Mouse (Mus musculus): ENCODE results near the gene B3galt4. TPM values are rescaled to one million over a fixed set of nuclear protein-coding genes. Genes with fewer than 3 reads are reported as not detected.

The B3galt4 gene
- polyA plus RNA-seq, 1 experiment from 2014 or later, result 5.5 TPM

DNA sequence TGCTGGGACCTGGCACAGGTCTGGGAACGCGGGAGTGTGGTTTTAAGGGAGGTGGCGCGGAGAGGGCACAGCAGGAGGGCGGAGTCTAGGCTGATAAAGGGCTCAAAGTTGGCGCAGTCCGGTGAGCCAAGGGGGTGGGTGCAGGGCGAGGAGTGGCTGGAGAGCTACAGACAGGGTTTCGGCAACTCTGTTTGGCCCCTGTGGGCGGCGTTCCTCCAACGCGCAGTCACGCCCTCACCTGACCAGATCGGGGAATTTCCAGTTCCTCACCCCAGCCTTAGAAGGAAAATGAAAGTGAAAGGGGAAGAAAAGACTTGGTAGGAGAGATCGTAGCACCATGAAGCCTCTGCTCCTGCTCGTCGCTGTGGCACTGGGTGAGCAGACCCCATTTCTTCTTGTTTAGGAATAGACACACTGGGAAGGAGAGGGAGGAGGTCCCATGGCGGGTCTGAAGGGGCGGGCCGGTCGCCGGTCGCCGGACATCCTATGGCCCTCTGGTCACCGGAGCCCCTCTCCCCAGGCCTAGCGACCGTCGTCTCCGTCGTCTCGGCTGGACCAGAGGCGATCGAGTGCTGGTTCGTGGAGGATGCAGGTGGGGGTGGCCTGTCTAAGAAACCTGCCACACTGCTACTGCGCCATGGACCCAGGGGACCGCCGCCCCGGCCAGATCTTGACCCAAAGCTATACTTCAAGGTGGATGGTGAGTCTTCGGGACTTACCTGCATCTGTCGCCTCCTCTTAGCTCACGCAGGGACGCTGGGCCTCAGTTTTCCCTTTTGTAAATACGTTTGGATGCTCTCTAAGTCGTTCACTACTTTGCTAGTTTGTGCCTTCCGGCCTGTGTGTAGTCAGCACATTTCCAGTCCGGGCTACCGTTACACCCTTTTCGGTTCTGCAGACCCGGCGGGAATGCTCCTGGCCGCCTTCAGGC is 31.7 kb downstream of the B3galt4 start:
- peak; percentile 35 for ATAC-seq (ENCODE audit: low read depth)
- Histone ChIP-seq H3K36me3 (ENCODE audit: control insufficient read depth, insufficient read depth, low read length) (peaks cover 11% of the 10 kb centered on the region), H3K4me2 (ENCODE audit: low read depth, low read length) (peak overlapping the region; percentile 98), H3K4me3 (ENCODE audit: low read length) (peak overlapping the region; percentile 84), H3K9ac (ENCODE audit: low read length) (peak overlapping the region; percentile 88), H3K9me3 (ENCODE audit: control insufficient read depth, low read length) (no peaks in the 10 kb centered on the region), H3K4me1 (replicated peaks; ENCODE audit: control insufficient read depth, insufficient read depth, low read length) (peaks cover 24% of the 10 kb centered on the region), H3K27ac (ENCODE audit: low read length) (peak overlapping the region; percentile 88), H3K27me3 (ENCODE audit: control insufficient read depth, insufficient read depth, low read depth, low read length) (no peaks in the 10 kb centered on the region)
- 0% methylated on average over 52 of the region's 52 CpGs for WGBS

DNA sequence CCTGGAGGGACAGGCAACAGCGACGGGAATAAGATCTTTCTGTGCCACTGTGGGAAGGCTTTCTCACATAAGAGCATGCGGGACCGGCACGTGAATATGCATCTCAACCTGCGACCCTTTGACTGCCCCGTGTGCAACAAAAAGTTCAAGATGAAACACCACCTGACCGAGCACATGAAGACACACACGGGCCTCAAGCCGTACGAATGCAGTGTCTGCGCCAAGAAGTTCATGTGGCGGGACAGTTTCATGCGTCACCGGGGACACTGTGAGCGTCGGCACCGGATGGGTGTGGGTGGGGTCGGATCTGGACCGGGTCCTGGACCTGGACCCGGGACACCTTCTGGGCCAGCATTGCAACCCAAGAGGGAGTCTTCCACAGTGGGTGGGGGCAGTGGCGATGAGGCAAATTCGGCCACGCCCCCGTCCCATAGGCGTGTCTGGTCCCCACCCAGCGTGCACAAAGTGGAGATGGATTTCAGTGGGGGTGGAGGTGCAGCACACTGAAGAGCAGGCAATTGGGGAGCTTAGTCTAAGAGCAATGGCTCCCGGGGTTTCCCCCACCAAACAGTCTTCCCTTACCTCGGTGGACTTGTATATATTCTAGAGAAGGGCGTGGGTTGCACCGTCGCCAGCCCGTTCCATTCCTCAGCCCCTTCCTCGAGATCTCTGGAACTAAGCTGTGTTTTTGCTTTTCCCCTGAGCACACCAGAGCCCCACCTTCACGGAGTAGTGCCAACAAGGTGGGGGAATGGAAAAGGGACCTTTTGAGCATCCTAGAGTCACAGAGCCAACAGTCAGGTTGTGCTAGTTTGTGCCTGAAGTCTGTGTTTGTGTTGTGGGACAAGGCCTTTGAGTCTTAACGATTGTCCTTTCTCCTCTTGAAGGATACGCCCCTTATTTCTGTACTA is 32.7 kb downstream of the B3galt4 start:
- ATAC-seq (ENCODE audit: low read depth), result no peak
- Histone ChIP-seq H3K27ac (ENCODE audit: low read length) (peak overlapping the region; percentile 88), H3K9ac (ENCODE audit: low read length) (peak overlapping the region; percentile 88), H3K36me3 (ENCODE audit: control insufficient read depth, insufficient read depth, low read length) (peaks cover 19% of the 10 kb centered on the region), H3K4me2 (ENCODE audit: low read depth, low read length) (peak overlapping the region; percentile 98), H3K27me3 (ENCODE audit: control insufficient read depth, insufficient read depth, low read depth, low read length) (no peaks in the 10 kb centered on the region), H3K4me3 (ENCODE audit: low read length) (peak overlapping the region; percentile 84), H3K9me3 (ENCODE audit: control insufficient read depth, low read length) (no peaks in the 10 kb centered on the region), H3K4me1 (replicated peaks; ENCODE audit: control insufficient read depth, insufficient read depth, low read length) (peaks cover 24% of the 10 kb centered on the region)
- WGBS, result 56% methylated on average over 37 of the region's 37 CpGs

DNA sequence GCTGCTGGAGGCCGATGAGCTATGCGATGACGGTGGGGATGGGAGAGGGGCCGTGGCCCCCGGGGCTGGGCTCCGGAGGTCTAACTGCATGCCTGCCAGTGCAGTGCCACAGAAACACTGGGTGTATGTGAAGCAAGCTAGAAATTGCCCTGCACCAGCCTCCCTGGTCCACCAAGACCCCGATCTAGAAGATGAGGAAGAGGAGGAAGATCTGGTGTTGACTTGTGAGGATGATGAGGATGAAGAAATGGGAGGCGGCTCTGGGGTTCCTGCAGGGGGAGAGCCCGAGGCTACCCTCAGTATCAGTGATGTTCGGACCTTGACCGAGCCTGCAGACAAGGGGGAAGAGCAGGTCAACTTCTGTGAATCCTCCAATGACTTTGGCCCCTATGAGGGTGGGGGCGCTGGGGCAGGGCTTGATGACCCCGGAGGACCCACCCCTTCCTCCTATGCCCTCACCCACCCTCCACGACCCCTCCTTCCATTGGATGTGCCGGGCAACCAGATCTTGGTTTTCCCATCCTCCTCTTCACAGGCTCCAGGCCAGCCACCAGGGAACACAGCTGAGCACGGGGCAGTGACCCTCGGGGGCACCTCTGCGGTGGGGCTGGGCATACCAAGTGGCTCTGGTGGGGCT is 33.5 kb downstream of the B3galt4 start:
- no peak overlapping the region for H3K9ac ChIP-seq (ENCODE audit: low read length)
- peaks cover 25% of the 10 kb centered on the region for H3K36me3 ChIP-seq (ENCODE audit: control insufficient read depth, insufficient read depth, low read length)
- ATAC-seq (ENCODE audit: low read depth), result no peak
- H3K27me3 ChIP-seq (ENCODE audit: control insufficient read depth, insufficient read depth, low read depth, low read length), result no peaks in the 10 kb centered on the region
- peaks cover 24% of the 10 kb centered on the region for H3K4me1 ChIP-seq (replicated peaks; ENCODE audit: control insufficient read depth, insufficient read depth, low read length)
- H3K9me3 ChIP-seq (ENCODE audit: control insufficient read depth, low read length), result no peaks in the 10 kb centered on the region
- H3K4me3 ChIP-seq (ENCODE audit: low read length), result no peak overlapping the region
- H3K27ac ChIP-seq (ENCODE audit: low read length), result no peak overlapping the region
- H3K4me2 ChIP-seq (ENCODE audit: low read depth, low read length), result no peak overlapping the region
- WGBS, result 82% methylated on average over 18 of the region's 18 CpGs

DNA sequence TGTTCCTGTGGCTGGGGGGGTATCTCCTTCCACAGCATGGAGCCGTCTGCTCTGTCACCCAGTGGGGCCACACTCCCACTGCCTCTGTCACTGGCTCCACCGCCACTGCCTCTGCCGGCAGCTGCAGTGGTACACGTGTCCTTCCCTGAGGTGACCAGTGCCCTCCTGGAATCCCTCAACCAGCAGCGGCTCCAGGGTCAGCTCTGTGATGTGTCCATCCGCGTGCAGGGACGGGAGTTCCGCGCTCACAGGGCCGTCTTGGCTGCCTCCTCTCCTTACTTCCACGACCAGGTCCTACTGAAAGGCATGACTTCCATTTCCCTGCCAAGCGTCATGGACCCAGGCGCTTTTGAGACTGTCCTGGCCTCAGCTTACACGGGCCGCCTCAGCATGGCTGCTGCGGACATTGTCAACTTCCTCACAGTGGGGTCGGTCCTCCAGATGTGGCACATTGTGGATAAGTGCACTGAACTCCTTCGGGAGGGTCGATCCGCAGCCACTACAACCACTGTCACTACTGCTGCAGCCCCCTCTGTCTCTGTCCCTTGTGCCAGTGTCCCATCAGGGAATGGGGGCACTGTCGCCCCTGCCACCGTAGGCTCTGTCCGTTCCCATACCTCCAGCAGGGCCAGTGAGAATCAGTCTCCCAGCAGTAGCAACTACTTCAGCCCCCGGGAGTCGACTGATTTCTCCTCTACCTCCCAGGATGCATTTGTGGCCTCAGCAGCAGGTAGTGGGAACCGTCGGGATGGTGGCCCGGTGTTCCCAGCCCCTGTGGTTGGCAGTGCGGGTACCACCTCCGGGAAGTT is 34.2 kb downstream of the B3galt4 start:
- Histone ChIP-seq H3K4me1 (replicated peaks; ENCODE audit: control insufficient read depth, insufficient read depth, low read length) (peaks cover 24% of the 10 kb centered on the region), H3K4me2 (ENCODE audit: low read depth, low read length) (peak overlapping the region; percentile 73), H3K9ac (ENCODE audit: low read length) (peak overlapping the region; percentile 70), H3K36me3 (ENCODE audit: control insufficient read depth, insufficient read depth, low read length) (peaks cover 28% of the 10 kb centered on the region), H3K9me3 (ENCODE audit: control insufficient read depth, low read length) (no peaks in the 10 kb centered on the region), H3K27me3 (ENCODE audit: control insufficient read depth, insufficient read depth, low read depth, low read length) (no peaks in the 10 kb centered on the region), H3K27ac (ENCODE audit: low read length) (no peak overlapping the region), H3K4me3 (ENCODE audit: low read length) (peak overlapping the region; percentile 65)
- no peak for ATAC-seq (ENCODE audit: low read depth)
- WGBS, result 67% methylated on average over 31 of the region's 31 CpGs

DNA sequence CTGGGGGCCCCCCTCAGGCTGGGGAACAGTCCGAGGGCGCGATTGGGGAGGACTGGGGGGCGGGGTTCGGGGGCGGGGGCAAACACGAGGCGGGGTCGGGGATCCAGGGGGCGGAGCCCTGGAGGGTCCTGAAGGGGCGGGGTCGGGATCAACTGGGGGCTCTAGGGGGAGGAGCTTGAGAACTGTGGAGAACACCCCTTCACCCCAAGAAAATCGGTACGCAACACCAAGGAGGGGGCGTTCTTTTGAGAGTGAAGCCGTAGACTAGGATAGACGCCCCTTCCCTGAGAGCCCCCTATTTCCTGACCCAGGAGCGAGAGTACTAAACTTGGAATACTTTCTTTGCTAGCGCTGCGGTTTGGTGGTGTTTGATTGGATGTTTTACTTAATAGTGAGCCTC is 35.0 kb downstream of the B3galt4 start:
- Histone ChIP-seq H3K36me3 (ENCODE audit: control insufficient read depth, insufficient read depth, low read length) (peaks cover 36% of the 10 kb centered on the region), H3K9me3 (ENCODE audit: control insufficient read depth, low read length) (no peaks in the 10 kb centered on the region), H3K4me2 (ENCODE audit: low read depth, low read length) (peak overlapping the region; percentile 73), H3K4me1 (replicated peaks; ENCODE audit: control insufficient read depth, insufficient read depth, low read length) (peaks cover 24% of the 10 kb centered on the region), H3K9ac (ENCODE audit: low read length) (peak overlapping the region; percentile 70), H3K4me3 (ENCODE audit: low read length) (peak overlapping the region; percentile 65), H3K27ac (ENCODE audit: low read length) (peak overlapping the region; percentile 85), H3K27me3 (ENCODE audit: control insufficient read depth, insufficient read depth, low read depth, low read length) (no peaks in the 10 kb centered on the region)
- ATAC-seq (ENCODE audit: low read depth), result peak; percentile 17
- WGBS, result 1% methylated on average over 20 of the region's 20 CpGs

DNA sequence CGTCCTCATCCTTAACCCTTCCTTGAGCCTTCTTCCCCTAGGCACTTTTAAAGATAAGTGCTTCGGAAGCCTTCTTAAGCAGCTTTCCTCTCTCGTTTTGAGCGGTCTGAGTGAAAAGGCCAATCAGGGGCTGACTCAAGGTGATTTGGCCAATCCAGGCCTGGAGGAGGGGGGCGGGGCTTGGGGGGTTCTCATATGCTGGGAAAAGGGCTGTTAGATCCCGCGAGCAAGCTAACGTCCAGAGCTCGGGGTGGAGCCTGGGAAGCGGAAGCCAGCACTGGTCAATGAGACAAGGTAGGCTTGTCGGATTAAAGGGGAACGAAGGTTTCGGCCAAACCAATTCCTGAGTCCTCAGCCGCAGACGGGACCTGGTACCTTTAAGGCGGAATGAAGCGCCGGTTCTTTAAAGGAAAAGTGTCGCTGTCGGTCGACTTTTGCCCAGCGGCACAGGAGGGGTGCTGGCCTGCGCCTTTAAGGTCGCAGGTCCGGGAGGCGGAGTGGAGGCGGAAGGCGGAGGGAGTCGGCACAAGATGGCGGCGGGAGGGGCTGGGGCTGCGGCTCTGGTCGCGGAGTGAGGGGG is 35.5 kb downstream of the B3galt4 start, which contains the start of the genes Tapbp and Zbtb22:
TSS of gene Tapbp (plus strand) at position 229 of the 580 bp plus-strand sequence.
TSS of gene Zbtb22 (plus strand) at position 234 of the 580 bp plus-strand sequence.
- H3K9ac ChIP-seq (ENCODE audit: low read length), result peak within 1 kb of the TSS; percentile 70
- H3K9me3 ChIP-seq (ENCODE audit: control insufficient read depth, low read length), result no peaks in the 10 kb centered on the region
- 1% methylated on average over 31 of the region's 34 CpGs for WGBS
- peaks cover 39% of the 10 kb centered on the region for H3K36me3 ChIP-seq (ENCODE audit: control insufficient read depth, insufficient read depth, low read length)
- H3K4me2 ChIP-seq (ENCODE audit: low read depth, low read length), result peak within 1 kb of the TSS; percentile 73
- peak; percentile 92 for ATAC-seq (ENCODE audit: low read depth)
- H3K4me1 ChIP-seq (replicated peaks; ENCODE audit: control insufficient read depth, insufficient read depth, low read length), result peaks cover 24% of the 10 kb centered on the region
- H3K27ac ChIP-seq (ENCODE audit: low read length), result peak within 1 kb of the TSS; percentile 85
- no peaks in the 10 kb centered on the region for H3K27me3 ChIP-seq (ENCODE audit: control insufficient read depth, insufficient read depth, low read depth, low read length)
- peak within 1 kb of the TSS; percentile 65 for H3K4me3 ChIP-seq (ENCODE audit: low read length)

DNA sequence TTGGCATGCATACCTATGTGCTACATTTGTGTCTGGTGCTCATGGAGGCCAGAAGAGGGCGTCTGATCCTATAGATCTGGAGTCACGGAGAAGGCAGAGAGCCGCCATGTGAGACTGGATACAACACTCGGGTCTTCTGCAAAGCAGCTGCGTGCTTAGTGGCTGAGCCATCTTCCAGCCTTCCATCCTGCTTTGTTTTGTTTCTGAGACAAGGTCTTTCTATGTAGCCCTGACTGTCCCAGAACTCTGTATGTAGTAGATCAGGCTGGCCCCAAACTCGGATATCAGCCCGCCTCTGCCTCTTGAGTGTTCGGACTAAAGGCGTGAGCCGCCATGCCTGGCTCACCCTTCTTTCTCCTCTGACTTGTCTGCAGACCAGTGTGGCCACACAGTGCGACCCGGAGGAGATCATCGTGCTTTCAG is 36.3 kb downstream of the B3galt4 start:
- 0 out of 2 replicates have a peak overlapping the region, but pooled peaks have one; percentile 42 for H3K27ac ChIP-seq (ENCODE audit: low read length)
- peaks cover 30% of the 10 kb centered on the region for H3K4me1 ChIP-seq (replicated peaks; ENCODE audit: control insufficient read depth, insufficient read depth, low read length)
- H3K4me3 ChIP-seq (ENCODE audit: low read length), result no peak overlapping the region; the same call in 1 of the 2 replicates
- H3K27me3 ChIP-seq (ENCODE audit: control insufficient read depth, insufficient read depth, low read depth, low read length), result no peaks in the 10 kb centered on the region
- peaks cover 39% of the 10 kb centered on the region for H3K36me3 ChIP-seq (ENCODE audit: control insufficient read depth, insufficient read depth, low read length)
- 72% methylated on average over 13 of the region's 13 CpGs for WGBS
- H3K9ac ChIP-seq (ENCODE audit: low read length), result no peak overlapping the region
- peak overlapping the region; percentile 73 for H3K4me2 ChIP-seq (ENCODE audit: low read depth, low read length)
- no peak for ATAC-seq (ENCODE audit: low read depth)
- H3K9me3 ChIP-seq (ENCODE audit: control insufficient read depth, low read length), result no peaks in the 10 kb centered on the region

DNA sequence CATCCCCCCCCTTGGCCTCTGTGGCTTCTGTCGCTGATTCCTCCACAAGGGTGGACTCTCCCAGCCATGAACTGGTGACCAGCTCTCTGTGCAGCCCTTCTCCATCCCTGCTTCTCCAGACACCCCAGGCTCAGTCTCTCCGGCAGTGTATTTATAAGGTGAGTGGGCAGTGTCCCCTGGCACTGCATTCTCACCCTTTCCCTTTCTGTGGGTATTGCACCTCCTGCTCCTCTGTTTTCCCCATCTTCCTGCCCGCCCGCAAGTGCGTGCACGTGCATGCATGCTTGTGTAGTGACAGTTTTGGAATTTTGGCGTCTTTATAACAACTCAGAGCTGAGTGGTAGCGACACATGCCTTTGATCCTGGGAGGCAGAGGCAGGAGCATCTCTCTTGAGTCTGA is 37.4 kb downstream of the B3galt4 start:
- no peak for ATAC-seq (ENCODE audit: low read depth)
- H3K4me3 ChIP-seq (ENCODE audit: low read length), result no peak overlapping the region
- WGBS, result 93% methylated on average over 8 of the region's 8 CpGs
- no peak overlapping the region for H3K9ac ChIP-seq (ENCODE audit: low read length)
- H3K9me3 ChIP-seq (ENCODE audit: control insufficient read depth, low read length), result no peaks in the 10 kb centered on the region
- H3K27ac ChIP-seq (ENCODE audit: low read length), result no peak overlapping the region
- peaks cover 26% of the 10 kb centered on the region for H3K4me1 ChIP-seq (replicated peaks; ENCODE audit: control insufficient read depth, insufficient read depth, low read length)
- H3K4me2 ChIP-seq (ENCODE audit: low read depth, low read length), result no peak overlapping the region
- peaks cover 39% of the 10 kb centered on the region for H3K36me3 ChIP-seq (ENCODE audit: control insufficient read depth, insufficient read depth, low read length)
- no peaks in the 10 kb centered on the region for H3K27me3 ChIP-seq (ENCODE audit: control insufficient read depth, insufficient read depth, low read depth, low read length)
